Comparison of ENCODE assay signal across 22 mouse cellular contexts in genomic region chr8:50310308-50310707, GRCm38 (mm10).
DNase-seq lines count a peak whose midpoint lies in the region; ATAC-seq and TF ChIP-seq lines count a peak whose summit lies in the region.
"Had no signal": no experiment of that assay in that cellular context is flagged by ENCODE, and none has a peak within 500 bp of the region (broad histone marks: within the 10 kb centered on the region; RNA-seq: fewer than 3 reads in every experiment).

No protein-coding gene starts in this region.

- ATAC-seq in kidney, embryonic 14.5 days (ENCODE audit: low FRiP score, low TSS enrichment), result peak; percentile 77; the same call in 1 of the 2 replicates
- ATAC-seq in kidney, embryonic 15.5 days (replicated peaks; ENCODE audit: low FRiP score), result peak; percentile 79
- peak; percentile 69; the same call in 1 of the 2 replicates for ATAC-seq in kidney, embryonic 16.5 days (ENCODE audit: low FRiP score, low TSS enrichment)
- no peak for ATAC-seq in kidney, postnatal 0 days (replicated peaks; ENCODE audit: low FRiP score, low read depth)
- ATAC-seq: activated CD4-positive, CD25-positive, alpha-beta regulatory T cell, adult 4 months; CD4-positive, CD25-positive, alpha-beta regulatory T cell, adult 4 months; Patski had no signal

- no peaks in the 10 kb centered on the region for H3K27me3 ChIP-seq in kidney, embryonic 14.5 days (ENCODE audit: control insufficient read depth, insufficient read depth, low read length)
- H3K27me3 ChIP-seq in kidney, embryonic 15.5 days, result no peaks in the 10 kb centered on the region
- no peaks in the 10 kb centered on the region for H3K27me3 ChIP-seq in kidney, embryonic 16.5 days (ENCODE audit: insufficient read depth, low read length)
- H3K27me3 ChIP-seq in kidney, postnatal 0 days (ENCODE audit: insufficient read depth, low read length), result no peaks in the 10 kb centered on the region
- H3K27me3 ChIP-seq: CH12.LX had no signal

- no peaks in the 10 kb centered on the region for H3K36me3 ChIP-seq in kidney, embryonic 14.5 days (ENCODE audit: control insufficient read depth, insufficient read depth, low read length)
- no peaks in the 10 kb centered on the region for H3K36me3 ChIP-seq in kidney, embryonic 15.5 days
- no peaks in the 10 kb centered on the region for H3K36me3 ChIP-seq in kidney, embryonic 16.5 days (ENCODE audit: insufficient read depth, low read length)
- H3K36me3 ChIP-seq in kidney, postnatal 0 days (ENCODE audit: insufficient read depth, low read length), result no peaks in the 10 kb centered on the region
- H3K36me3 ChIP-seq: G1E had no signal

- no peak overlapping the region for H3K4me2 ChIP-seq in kidney, embryonic 14.5 days (replicated peaks; ENCODE audit: low read depth, low read length)
- H3K4me2 ChIP-seq in kidney, embryonic 15.5 days, result no peak overlapping the region
- no peak overlapping the region for H3K4me2 ChIP-seq in kidney, embryonic 16.5 days (replicated peaks; ENCODE audit: low read depth, low read length)
- H3K4me2 ChIP-seq in kidney, postnatal 0 days (ENCODE audit: low read length), result no peak overlapping the region

- H3K27ac ChIP-seq in kidney, embryonic 14.5 days (ENCODE audit: low read depth, low read length), result no peak overlapping the region
- no peak overlapping the region for H3K27ac ChIP-seq in kidney, embryonic 15.5 days
- H3K27ac ChIP-seq in kidney, embryonic 16.5 days (ENCODE audit: low read length), result no peak overlapping the region
- H3K27ac ChIP-seq in kidney, postnatal 0 days, result no peak overlapping the region

- 35% methylated on average over 3 of the region's 3 CpGs for WGBS in kidney, embryonic 14.5 days
- WGBS in kidney, embryonic 15.5 days, result 32% methylated on average over 3 of the region's 3 CpGs
- 29% methylated on average over 3 of the region's 3 CpGs for WGBS in kidney, embryonic 16.5 days
- 23% methylated on average over 3 of the region's 3 CpGs for WGBS in kidney, postnatal 0 days

- H3K9me3 ChIP-seq in kidney, embryonic 14.5 days (ENCODE audit: control insufficient read depth, low read length), result no peaks in the 10 kb centered on the region
- H3K9me3 ChIP-seq in kidney, embryonic 15.5 days (replicated peaks), result no peaks in the 10 kb centered on the region
- H3K9me3 ChIP-seq in kidney, embryonic 16.5 days (ENCODE audit: low read length), result no peaks in the 10 kb centered on the region
- H3K9me3 ChIP-seq in kidney, postnatal 0 days (replicated peaks; ENCODE audit: low read length), result no peaks in the 10 kb centered on the region
- H3K9me3 ChIP-seq: G1E had no signal

- H3K9ac ChIP-seq in kidney, embryonic 14.5 days (ENCODE audit: low read depth, low read length), result no peak overlapping the region
- H3K9ac ChIP-seq in kidney, embryonic 15.5 days, result no peak overlapping the region
- no peak overlapping the region for H3K9ac ChIP-seq in kidney, embryonic 16.5 days (replicated peaks; ENCODE audit: low read length)
- H3K9ac ChIP-seq in kidney, postnatal 0 days (ENCODE audit: low read depth, low read length), result no peak overlapping the region

- no peaks in the 10 kb centered on the region for H3K4me1 ChIP-seq in kidney, embryonic 14.5 days (ENCODE audit: control insufficient read depth, insufficient read depth, low read length)
- no peaks in the 10 kb centered on the region for H3K4me1 ChIP-seq in kidney, embryonic 15.5 days
- no peaks in the 10 kb centered on the region for H3K4me1 ChIP-seq in kidney, embryonic 16.5 days (ENCODE audit: insufficient read depth, low read length)
- no peaks in the 10 kb centered on the region for H3K4me1 ChIP-seq in kidney, postnatal 0 days (replicated peaks; ENCODE audit: insufficient read depth, low read length)

- no peak for TF ChIP-seq CTCF in kidney, postnatal 0 days (IDR thresholded peaks at IDR 0.05; ENCODE audit: low read depth)

- no peak overlapping the region for H3K4me3 ChIP-seq in kidney, embryonic 14.5 days (ENCODE audit: low read length)
- no peak overlapping the region for H3K4me3 ChIP-seq in kidney, embryonic 15.5 days (replicated peaks)
- H3K4me3 ChIP-seq in kidney, embryonic 16.5 days (ENCODE audit: low read length), result no peak overlapping the region
- H3K4me3 ChIP-seq in kidney, postnatal 0 days (replicated peaks; ENCODE audit: low read depth, low read length), result no peak overlapping the region

- no peak for DNase-seq in kidney, adult 18-20 months
- no peak for DNase-seq in kidney, postnatal 36 days
- no peak for DNase-seq in kidney, adult 8-10 months
- DNase-seq in kidney, postnatal 0 days (ENCODE audit: low spot score), result peak; percentile 38
- no peak for DNase-seq in kidney, adult 9 months
- DNase-seq: adrenal gland, adult 2 months; adrenal gland, adult 8-10 months; adrenal gland, postnatal 10 days; adrenal gland, postnatal 14 days; adrenal gland, postnatal 25 days; adrenal gland, postnatal 36 days; B cell, adult 2 months; cerebellum, adult 11 months; cerebellum, adult 11-12 months had no signal
